Mouse (Mus musculus) neural tube, embryonic 14.5 days (tissue): ENCODE measurements around the gene Myrip. TPM values are rescaled to one million over a fixed set of nuclear protein-coding genes. Genes with fewer than 3 reads are reported as not detected.
A peak's percentile ranks its signal among the peaks of the same experiment; 100 is the strongest.
"Not testable (repeated sequence)": the region's sequence is repeated elsewhere in the genome, so short reads cannot be mapped to it uniquely, and the experiment has no call there.

ENCODE experiments used
- ATAC-seq: fragments of 200-750 bp; cut with Nextera tagmentation; 2 replicates; pipeline ENCODE4 v1.8.0; 2017; ENCODE audit warnings: low read depth, mild to moderate bottlenecking, moderate TSS enrichment, moderate library complexity
- H3K27ac ChIP-seq: fragments of 300-500 bp; sonication (generic); 2 replicates; pipeline ENCODE4 v1.5.1; 2014; ENCODE audit warnings: low read depth, mild to moderate bottlenecking, control low read depth, low read length, moderate library complexity, mixed read lengths
- H3K27me3 ChIP-seq: fragments of 300-500 bp; sonication (generic); 2 replicates; pipeline ENCODE4 v1.6.1; 2014; ENCODE audit warnings: low read length; ENCODE audit not compliant: control insufficient read depth, insufficient read depth
- H3K36me3 ChIP-seq: fragments of 300-500 bp; sonication (generic); 2 replicates; pipeline ENCODE4 v1.6.1; 2014; ENCODE audit warnings: low read length, mixed read lengths; ENCODE audit not compliant: control insufficient read depth, insufficient read depth
- H3K4me1 ChIP-seq: fragments of 300-500 bp; sonication (generic); 2 replicates; pipeline ENCODE4 v1.6.1; 2014; ENCODE audit warnings: low read length; ENCODE audit not compliant: control insufficient read depth, insufficient read depth
- H3K4me2 ChIP-seq: fragments of 300-500 bp; sonication (generic); 2 replicates; pipeline ENCODE4 v1.6.1; 2014; ENCODE audit warnings: mild to moderate bottlenecking, low read depth, low read length, control low read depth
- H3K4me3 ChIP-seq: fragments of 300-500 bp; sonication (generic); 2 replicates; pipeline ENCODE4 v1.5.1; 2014; ENCODE audit warnings: low read depth, low read length, control low read depth, mixed read lengths
- H3K9ac ChIP-seq: fragments of 300-500 bp; sonication (generic); replicated peaks from 2 replicates; pipeline ENCODE4 v1.6.1; 2014; ENCODE audit warnings: low read depth, mild to moderate bottlenecking, control low read depth, low read length, mixed read lengths
- H3K9me3 ChIP-seq: fragments of 300-500 bp; sonication (generic); 2 replicates; pipeline ENCODE4 v1.6.1; 2016; ENCODE audit warnings: low read length; ENCODE audit not compliant: control insufficient read depth
- WGBS: fragments of 180-500 bp; shearing (Covaris S2); extraction: QIAGEN DNeasy Blood & Tissue Kit; methylation state at CpG from one replicate; pipeline ENCODE4 v1.1.7; 2014; 5-methylcytosine and 5-hydroxymethylcytosine counted together
- polyA plus RNA-seq: library from polyadenylated mRNA; unstranded; fragments of >200 nt; fragmentation: Nextera tagmentation; extraction: Ambion mirVana; gene quantifications from 2 replicates; pipeline ENCODE4 v1.2.1, GENCODE M21; 2014

Gene Myrip
- polyA plus RNA-seq: 5.2 and 6.3 TPM in 2 replicates

DNA sequence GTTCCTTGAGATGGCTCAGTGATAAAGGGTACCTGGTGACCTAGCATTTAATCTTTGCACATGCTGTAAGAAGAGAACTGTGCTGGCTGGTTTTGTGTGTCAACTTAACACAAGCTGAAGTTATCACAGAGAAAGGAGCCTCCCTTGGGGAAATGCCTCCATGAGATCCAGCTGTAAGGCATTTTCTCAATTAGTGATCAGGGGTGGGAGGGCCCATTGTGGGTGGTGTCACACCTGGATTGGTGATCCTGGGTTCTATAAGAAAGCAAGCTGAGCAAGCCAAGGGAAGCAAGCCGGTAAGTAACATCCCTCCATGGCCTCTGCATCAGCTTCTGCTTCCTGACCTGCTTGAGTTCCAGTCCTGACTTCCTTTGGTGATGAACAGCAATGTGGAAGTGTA lies at the start of gene Myrip:
TSS of gene Myrip (plus strand) at position 301 of the 400 bp plus-strand sequence.
- H3K4me2 ChIP-seq, H3K36me3 ChIP-seq, H3K27ac ChIP-seq, H3K9ac ChIP-seq, H3K9me3 ChIP-seq, H3K4me3 ChIP-seq, H3K4me1 ChIP-seq, ATAC-seq: not testable (repeated sequence)
- peaks cover 16% of the 10 kb centered on the region; the same call in 1 of the 2 replicates for H3K27me3 ChIP-seq
- 86% methylated on average over 1 of the region's 1 CpGs for WGBS

DNA sequence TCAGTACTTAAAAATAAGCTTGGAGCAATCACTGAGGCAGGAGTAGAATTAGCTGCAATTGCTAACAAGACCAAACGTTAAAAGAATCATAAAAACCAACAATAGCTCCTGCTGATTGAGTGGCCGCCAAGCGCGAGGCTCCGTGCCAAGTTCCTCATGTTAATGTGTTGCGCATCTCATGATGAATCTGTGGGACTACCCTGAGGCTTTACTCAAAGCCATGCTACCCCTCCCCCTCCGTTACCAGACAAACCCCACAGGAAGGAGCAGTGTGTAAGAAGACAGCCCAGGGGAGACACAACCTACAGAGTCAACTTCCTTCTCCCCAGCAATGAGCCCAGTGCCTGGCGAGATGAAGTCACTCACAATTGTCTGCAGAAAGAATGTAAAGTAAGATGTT lies 41.5 kb upstream of the Myrip start:
- no peak overlapping the region for H3K4me2 ChIP-seq
- ATAC-seq: no peak
- H3K36me3 ChIP-seq: no peaks in the 10 kb centered on the region
- H3K9me3 ChIP-seq: no peaks in the 10 kb centered on the region
- H3K27me3 ChIP-seq: no peaks in the 10 kb centered on the region
- no peak overlapping the region for H3K4me3 ChIP-seq
- no peak overlapping the region for H3K9ac ChIP-seq
- no peak overlapping the region for H3K27ac ChIP-seq
- 41% methylated on average over 8 of the region's 8 CpGs for WGBS
- H3K4me1 ChIP-seq: 0 out of 2 replicates have a peak, but pooled peaks cover 6% of the 10 kb centered on the region

DNA sequence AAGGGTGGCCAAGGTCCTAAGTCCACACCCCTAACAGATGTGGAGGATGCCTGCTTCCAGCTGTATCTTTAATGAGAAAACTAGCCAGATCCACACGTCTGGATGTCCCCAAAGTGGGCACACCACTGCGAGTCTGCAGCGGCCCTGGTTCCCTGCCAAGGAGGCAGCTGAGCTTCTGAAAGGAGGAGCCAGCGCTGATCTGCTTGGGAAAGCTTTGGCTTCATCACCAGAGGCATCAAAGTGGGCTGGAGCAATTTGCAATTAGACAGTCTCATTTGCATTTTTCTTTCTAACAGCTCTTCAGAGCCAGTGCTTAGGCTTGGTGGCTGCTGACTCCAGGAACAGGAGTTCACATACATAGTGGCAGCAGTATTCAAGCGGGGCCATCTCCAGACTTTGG lies 37.3 kb upstream of the Myrip start:
- peak; percentile 81 for ATAC-seq
- Histone ChIP-seq H3K27ac (peak overlapping the region; percentile 46), H3K27me3 (no peaks in the 10 kb centered on the region)

DNA sequence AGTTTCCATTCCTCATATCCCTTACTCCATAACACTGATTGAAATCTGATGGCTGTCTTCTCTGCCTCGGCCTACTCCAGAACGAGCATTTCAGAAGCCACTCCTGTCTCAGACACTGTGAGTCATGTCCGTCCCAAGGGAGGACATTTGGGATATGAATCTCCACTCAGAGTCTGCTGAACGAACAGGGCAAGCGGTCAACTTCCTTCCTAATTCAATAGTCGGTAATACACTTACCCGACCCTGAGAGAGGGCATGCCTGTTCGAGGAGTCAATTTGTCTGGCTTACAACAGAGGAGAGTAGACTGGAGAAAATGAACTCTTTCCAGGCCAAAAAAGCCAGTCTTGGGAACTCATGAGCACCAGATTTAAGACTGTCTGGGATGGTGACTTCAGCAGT lies 28.2 kb upstream of the Myrip start:
- Histone ChIP-seq H3K4me2 (no peak overlapping the region), H3K27me3 (no peaks in the 10 kb centered on the region), H3K4me1 (no peaks in the 10 kb centered on the region), H3K36me3 (no peaks in the 10 kb centered on the region), H3K9ac (no peak overlapping the region), H3K27ac (no peak overlapping the region), H3K4me3 (no peak overlapping the region), H3K9me3 (no peaks in the 10 kb centered on the region)
- ATAC-seq: no peak
- WGBS: 79% methylated on average over 8 of the region's 8 CpGs

More for the DNA sequence above, 37.3 kb upstream of the Myrip start:
- Histone ChIP-seq H3K4me1 (0 out of 2 replicates have a peak, but pooled peaks cover 6% of the 10 kb centered on the region), H3K4me2 (no peak overlapping the region), H3K4me3 (no peak overlapping the region), H3K36me3 (no peaks in the 10 kb centered on the region), H3K9me3 (no peaks in the 10 kb centered on the region), H3K9ac (no peak overlapping the region)
- WGBS: 37% methylated on average over 5 of the region's 5 CpGs

DNA sequence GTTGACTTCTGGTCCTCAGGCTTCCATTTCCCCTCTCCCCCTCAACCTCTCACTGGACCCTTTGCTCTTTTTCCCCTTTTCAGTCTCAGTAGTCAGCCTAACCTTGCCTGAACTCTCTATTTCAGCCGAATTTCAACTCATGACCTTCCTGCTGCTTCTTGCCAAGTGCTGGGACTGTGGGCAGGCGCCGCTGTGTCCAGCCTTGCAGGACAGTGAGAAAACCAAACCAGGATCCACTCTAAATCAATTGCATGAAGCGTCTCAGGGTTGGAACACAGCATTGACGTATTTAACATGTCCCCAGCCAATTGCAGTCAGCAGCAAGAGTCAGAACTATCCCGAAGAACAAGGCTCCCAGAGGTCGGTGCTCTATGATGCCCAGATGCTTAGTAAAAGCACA lies 26.1 kb upstream of the Myrip start:
- Histone ChIP-seq H3K4me1 (no peaks in the 10 kb centered on the region), H3K27ac (no peak overlapping the region), H3K4me2 (no peak overlapping the region), H3K27me3 (no peaks in the 10 kb centered on the region), H3K9me3 (no peaks in the 10 kb centered on the region), H3K4me3 (no peak overlapping the region), H3K9ac (no peak overlapping the region), H3K36me3 (no peaks in the 10 kb centered on the region)
- no peak for ATAC-seq
- 76% methylated on average over 7 of the region's 7 CpGs for WGBS

DNA sequence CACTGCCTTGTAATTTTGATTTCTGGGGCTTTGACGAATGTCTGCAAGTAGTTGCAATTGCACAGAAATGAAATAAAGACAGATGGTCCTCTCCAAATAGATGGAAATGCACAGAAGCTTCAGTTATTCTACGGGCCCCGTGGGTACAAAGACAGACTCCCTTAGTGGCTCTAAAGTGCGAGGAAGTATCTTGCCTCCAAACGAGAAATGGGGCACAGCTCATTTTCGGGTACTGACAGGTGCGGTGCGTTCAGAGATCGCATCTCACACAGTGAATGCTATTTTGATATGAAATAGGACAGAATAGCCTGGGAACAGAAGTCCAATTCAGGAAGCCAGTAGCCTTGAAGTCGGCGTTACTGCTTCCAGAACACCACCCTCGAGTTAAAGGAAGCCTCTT lies 20.2 kb upstream of the Myrip start:
- Histone ChIP-seq H3K36me3 (no peaks in the 10 kb centered on the region), H3K27me3 (no peaks in the 10 kb centered on the region), H3K4me2 (no peak overlapping the region), H3K9me3 (no peaks in the 10 kb centered on the region), H3K4me1 (no peaks in the 10 kb centered on the region), H3K27ac (peak overlapping the region; percentile 10; the same call in 1 of the 2 replicates), H3K4me3 (no peak overlapping the region), H3K9ac (no peak overlapping the region)
- ATAC-seq: no peak
- WGBS: 71% methylated on average over 12 of the region's 12 CpGs

DNA sequence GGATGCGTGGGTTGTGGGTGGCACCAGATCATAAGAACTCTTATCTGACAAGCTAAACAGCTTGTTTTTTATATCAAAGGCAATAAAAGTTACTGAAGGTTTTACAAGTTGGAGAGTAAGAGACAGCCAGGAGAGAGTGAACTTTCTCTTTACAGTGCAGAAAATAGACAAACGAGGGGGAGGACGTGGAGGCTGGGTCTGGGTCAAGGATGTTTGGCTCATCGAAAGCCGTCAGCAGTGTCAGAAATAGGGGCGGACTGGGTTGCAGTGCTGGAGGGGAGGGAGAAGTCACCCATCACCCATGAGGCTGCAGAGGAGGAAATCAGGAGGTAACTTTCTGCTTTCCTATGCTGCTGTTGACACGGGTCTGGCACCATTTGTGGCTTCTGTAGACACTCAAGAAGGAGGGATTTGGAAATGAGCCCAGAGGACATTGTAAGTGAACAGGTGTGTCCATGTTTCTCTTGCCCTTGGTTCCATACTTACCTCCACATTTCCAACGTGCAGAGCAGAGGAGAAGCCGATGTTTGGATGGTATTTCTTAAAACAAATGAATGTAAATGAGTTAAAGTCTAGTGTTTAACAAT lies 18.8 kb upstream of the Myrip start:
- no peaks in the 10 kb centered on the region for H3K36me3 ChIP-seq
- no peak overlapping the region for H3K9ac ChIP-seq
- 86% methylated on average over 9 of the region's 9 CpGs for WGBS
- H3K9me3 ChIP-seq: no peaks in the 10 kb centered on the region
- H3K4me1 ChIP-seq: no peaks in the 10 kb centered on the region
- H3K4me3 ChIP-seq: no peak overlapping the region
- no peaks in the 10 kb centered on the region for H3K27me3 ChIP-seq
- H3K4me2 ChIP-seq: no peak overlapping the region
- ATAC-seq: no peak
- H3K27ac ChIP-seq: no peak overlapping the region

DNA sequence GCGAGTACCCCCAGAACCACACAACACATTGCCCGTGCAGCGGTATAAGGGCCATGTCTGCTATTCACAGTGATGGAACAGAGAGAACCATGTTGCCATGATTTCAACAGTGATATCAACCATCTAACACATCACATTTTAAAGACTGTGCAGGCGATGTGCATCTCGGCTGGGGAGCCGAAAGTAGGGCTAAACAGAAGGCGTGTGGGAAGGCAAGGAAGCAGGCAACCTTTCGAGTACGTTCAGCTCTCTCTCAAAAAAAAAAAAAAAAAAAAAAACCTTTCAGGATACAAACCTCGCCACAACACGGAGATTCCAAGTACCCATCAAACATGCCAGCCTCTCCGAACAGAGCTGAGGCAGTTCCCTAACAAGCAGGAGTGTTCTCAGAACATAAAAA lies 17.8 kb upstream of the Myrip start:
- Histone ChIP-seq H3K27me3 (no peaks in the 10 kb centered on the region), H3K4me3 (no peak overlapping the region), H3K4me1 (no peaks in the 10 kb centered on the region), H3K4me2 (no peak overlapping the region), H3K9ac (no peak overlapping the region), H3K9me3 (no peaks in the 10 kb centered on the region), H3K27ac (no peak overlapping the region), H3K36me3 (no peaks in the 10 kb centered on the region)
- 90% methylated on average over 12 of the region's 12 CpGs for WGBS
- ATAC-seq: no peak

DNA sequence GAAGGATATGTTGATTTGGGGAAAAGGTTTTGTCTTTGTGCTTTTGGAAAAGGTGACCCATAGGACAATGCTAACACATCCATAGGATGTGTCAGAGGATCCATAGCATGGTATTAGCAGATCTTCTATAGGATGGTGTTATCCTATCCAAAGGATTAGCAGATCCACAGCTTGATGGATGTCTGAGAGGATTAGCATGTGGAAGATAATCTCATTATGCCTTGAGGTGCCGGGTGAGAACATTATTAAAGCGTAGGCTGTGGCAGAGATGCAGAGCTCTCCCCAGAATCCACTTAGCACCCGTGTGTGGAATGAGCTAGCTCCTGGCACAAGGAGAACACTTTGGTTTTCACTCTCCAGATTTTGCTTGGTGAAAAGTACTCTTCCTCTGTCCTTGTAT lies 13.3 kb upstream of the Myrip start:
- no peak for ATAC-seq

More for the DNA sequence above, 13.3 kb upstream of the Myrip start:
- Histone ChIP-seq H3K27ac (no peak overlapping the region), H3K4me2 (no peak overlapping the region), H3K36me3 (no peaks in the 10 kb centered on the region), H3K27me3 (no peaks in the 10 kb centered on the region), H3K9me3 (no peaks in the 10 kb centered on the region), H3K9ac (no peak overlapping the region), H3K4me1 (no peaks in the 10 kb centered on the region), H3K4me3 (no peak overlapping the region)
- 59% methylated on average over 3 of the region's 3 CpGs for WGBS
